Mouse (Mus musculus) layer of hippocampus, adult 9-10 months (tissue): ENCODE data around the gene Armc12.

Experiments
- DNase-seq: peaks from one replicate; pipeline ENCODE4 v3.0.0; 2022; ENCODE audit warnings: low spot score

Gene Armc12

GRCm38 (mm10) chr17:28513844-28514243 is 16.8 kb upstream of the Armc12 start:
- no peak for DNase-seq

- no peak for DNase-seq
Measured at GRCm38 (mm10) chr17:28514555-28514954, 16.1 kb upstream of the Armc12 start.

GRCm38 (mm10) chr17:28515431-28516341 is 14.9 kb upstream of the Armc12 start:
- no peak for DNase-seq

- no peak for DNase-seq
Measured at GRCm38 (mm10) chr17:28516881-28517280, 13.7 kb upstream of the Armc12 start.

- no peak for DNase-seq
Measured at GRCm38 (mm10) chr17:28517441-28517955, 13.1 kb upstream of the Armc12 start, which contains the start of gene Fkbp5. Gene Fkbp5 (minus strand): TSS chr17:28517527.

- DNase-seq, result no peak
Measured at GRCm38 (mm10) chr17:28517956-28518614, 12.5 kb upstream of the Armc12 start.

GRCm38 (mm10) chr17:28518615-28519071 is 12.0 kb upstream of the Armc12 start:
- no peak for DNase-seq

GRCm38 (mm10) chr17:28519827-28520226 is 10.8 kb upstream of the Armc12 start:
- no peak for DNase-seq

GRCm38 (mm10) chr17:28520561-28520960 is 10.0 kb upstream of the Armc12 start:
- DNase-seq, result no peak

GRCm38 (mm10) chr17:28521071-28521726 is 9.4 kb upstream of the Armc12 start:
- no peak for DNase-seq

- DNase-seq, result no peak
Measured at GRCm38 (mm10) chr17:28521920-28522319, 8.7 kb upstream of the Armc12 start.

- DNase-seq, result peak; percentile 79
Measured at GRCm38 (mm10) chr17:28522623-28523354, 7.8 kb upstream of the Armc12 start.

- no peak for DNase-seq
Measured at GRCm38 (mm10) chr17:28523355-28524008, 7.1 kb upstream of the Armc12 start.

- DNase-seq, result no peak
Measured at GRCm38 (mm10) chr17:28524009-28524695, 6.5 kb upstream of the Armc12 start.

- DNase-seq, result no peak
Measured at GRCm38 (mm10) chr17:28524831-28525430, 5.7 kb upstream of the Armc12 start.

GRCm38 (mm10) chr17:28527184-28528042 is 3.2 kb upstream of the Armc12 start:
- DNase-seq, result no peak

GRCm38 (mm10) chr17:28528043-28528351 is 2.6 kb upstream of the Armc12 start:
- DNase-seq, result peak; percentile 85

- DNase-seq, result no peak
Measured at GRCm38 (mm10) chr17:28529116-28529515, 1.5 kb upstream of the Armc12 start.

GRCm38 (mm10) chr17:28531946-28532345 is 1.3 kb downstream of the Armc12 start:
- no peak for DNase-seq
